Mouse (Mus musculus) kidney, adult 8-10 months (tissue): ENCODE measurements around the gene Rps2.

Experiments
- DNase-seq, 2 experiments: peaks; one replicate each; pipeline ENCODE4 v3.0.0; 2022

Gene Rps2

GRCm38 (mm10) chr17:24734513-24734912 is 16.6 kb downstream of the Rps2 start:
- no peak for DNase-seq

- DNase-seq = no peak
These were observed 17.5 kb downstream of the Rps2 start for GRCm38 (mm10) chr17:24735446-24735845.

DNA sequence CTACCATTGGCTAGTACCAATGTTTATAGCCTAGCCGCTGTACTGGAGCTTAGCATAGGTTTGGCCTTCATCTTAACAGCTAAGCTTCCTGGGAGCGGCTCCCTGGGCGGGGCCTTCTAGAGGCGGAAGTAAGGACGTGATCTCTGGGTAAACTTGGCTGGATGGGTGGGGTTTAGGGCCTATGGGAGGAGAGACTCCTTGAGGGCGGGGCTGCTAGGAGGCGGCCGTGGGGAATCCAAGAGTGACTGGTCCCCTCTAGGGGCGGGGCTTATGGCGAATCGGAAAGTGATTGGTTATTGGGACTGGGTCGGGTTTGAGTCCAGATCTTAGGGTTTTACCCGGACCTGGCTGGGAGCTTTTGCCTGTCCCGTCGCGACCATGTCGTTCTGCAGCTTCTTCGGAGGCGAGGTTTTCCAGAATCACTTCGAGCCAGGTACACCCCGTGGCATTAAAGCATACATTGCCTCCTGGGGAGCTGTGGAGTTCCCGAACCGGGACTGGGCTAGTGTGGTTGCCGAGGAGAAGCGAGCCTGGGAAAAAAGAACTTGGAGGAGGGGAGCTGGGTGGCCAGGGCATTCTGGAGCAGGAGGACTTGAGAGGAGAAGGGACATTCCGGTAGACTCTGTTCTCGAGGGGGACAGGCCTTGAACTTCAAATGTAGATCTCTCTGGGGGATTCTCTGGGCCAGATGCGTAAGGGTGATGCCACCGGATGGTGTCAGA is 18.6 kb downstream of the Rps2 start, which contains the start of gene Msrb1:
Gene Msrb1 (plus strand): TSS at position 313 of the 722 bp plus-strand sequence.
- peak; percentile 99 for DNase-seq

GRCm38 (mm10) chr17:24737135-24737810 is 19.4 kb downstream of the Rps2 start:
- peak; percentile 65 to 72 for DNase-seq

DNA sequence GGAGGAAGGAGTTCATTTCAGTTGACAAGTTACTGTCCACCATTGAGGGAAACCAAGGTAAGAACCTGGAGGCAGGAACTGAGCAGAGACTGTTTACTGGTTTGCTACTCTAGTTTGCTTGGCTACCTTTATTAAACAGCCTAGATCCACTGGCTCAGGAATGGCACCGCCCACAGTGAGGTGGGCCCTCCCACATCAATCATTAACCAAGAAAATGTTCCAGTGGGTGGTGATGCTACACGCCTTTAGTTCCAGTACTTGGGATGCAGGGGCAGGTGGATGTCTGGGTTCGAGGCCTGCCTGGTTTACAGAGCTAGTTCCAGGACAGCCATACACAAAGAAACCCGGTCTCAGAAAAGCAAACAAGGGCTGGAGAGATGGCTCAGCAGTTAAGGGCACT is 20.3 kb downstream of the Rps2 start:
- peak; percentile 82 to 89 for DNase-seq

DNA sequence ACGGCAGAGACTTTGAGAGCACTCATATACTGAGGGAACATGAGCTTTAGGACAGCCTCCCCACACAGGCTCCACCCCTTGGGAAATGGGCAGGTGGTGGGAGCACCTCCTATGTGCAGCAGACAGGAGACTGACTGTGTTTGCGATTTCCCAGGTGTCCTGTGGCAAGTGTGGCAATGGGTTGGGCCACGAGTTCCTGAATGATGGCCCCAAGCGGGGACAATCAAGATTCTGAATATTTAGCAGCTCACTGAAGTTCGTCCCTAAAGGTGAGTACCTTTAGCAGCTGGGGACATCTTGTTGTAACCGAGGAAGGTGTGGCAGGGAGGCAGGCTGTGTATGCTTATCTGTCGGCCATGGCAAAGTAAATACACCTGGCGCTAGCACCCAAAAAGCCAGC is 22.0 kb downstream of the Rps2 start:
- DNase-seq = no peak

- no peak for DNase-seq
These were observed 24.4 kb downstream of the Rps2 start for GRCm38 (mm10) chr17:24742307-24742706.

DNA sequence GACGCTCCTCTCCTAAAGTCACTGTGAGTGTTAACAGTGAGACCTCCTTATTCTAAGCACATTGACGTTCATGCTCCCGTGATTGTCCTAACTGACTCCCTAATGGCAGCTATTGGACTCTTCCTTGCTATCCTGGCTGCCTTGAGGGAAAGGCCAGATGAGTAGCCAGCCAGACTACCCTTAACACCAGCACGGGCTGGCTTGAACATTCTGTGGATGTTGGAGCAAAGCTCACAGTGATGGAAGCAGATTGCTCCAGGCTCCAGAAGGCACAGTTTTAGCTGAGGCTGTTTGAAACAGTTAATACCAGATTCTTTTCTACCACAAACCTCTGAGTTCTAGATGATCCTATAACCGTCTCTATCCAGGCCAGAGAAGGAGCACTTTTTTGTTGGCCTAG is 26.0 kb downstream of the Rps2 start:
- no peak for DNase-seq

GRCm38 (mm10) chr17:24744381-24744780 is 26.5 kb downstream of the Rps2 start:
- DNase-seq = no peak

DNA sequence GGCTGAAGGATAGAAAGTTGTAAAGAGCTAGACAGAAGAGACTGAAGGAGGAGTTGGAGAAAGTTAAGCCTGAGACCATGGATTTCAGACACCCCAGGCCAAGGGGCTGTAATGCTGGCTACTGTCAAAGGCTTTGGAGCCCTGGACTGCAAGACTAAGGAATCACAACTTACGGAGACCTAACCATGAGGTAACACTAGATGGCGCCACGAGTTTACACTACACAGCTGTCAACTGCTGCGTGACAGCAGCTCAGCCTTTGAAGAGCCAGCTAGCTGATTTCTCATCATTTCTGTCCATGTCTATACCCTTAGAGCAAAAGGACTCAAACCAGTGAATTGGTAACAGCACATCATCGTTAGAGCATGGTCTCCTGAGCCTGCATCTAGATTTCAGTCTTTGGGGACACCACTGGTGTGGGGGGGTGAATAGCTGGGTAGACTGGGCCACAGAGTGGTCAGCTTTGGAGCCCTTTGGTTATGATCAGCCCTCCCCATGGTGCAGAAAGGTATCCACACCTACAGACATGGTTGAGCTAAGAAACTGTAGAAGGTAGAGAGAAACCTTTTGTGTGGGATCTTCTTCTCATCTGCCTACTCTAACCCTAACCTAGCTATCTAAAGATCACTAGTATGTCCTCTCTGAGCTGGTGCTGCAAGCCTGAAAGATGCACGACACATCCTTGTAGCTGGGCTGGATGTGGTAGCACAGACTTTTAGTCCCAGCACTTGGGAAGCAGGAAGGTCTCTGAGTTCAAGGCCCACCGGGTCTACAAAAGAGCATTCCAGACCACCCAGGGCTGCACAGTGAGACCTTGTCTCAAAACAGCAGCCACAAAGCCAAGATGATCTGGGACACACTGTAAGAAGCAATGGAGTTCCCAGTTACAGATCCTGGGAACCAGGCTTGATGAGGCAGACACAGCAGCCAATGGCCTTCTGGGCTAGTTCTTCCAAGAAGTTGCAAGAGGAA is 27.9 kb downstream of the Rps2 start:
- peak; percentile 83 to 92 for DNase-seq

DNA sequence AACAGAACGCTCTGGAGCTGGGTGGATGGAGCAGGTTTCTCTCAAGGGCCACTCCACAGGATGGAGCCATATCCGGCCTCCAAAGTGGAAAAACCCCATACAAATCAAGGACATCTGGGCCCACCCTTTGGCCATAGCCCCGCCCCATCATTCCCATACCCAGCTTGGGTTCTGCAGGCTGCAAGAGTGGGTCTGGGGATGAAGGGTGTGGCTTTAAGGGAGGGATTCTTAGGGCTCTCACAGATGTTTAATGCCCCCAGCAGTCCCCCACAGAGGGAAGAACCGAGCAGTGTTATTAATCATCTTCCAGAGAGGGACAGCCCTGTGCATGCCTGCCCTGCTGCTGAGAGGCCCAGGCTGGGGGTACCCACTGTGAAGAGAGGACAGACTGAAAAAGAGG is 29.1 kb downstream of the Rps2 start:
- DNase-seq = no peak

DNA sequence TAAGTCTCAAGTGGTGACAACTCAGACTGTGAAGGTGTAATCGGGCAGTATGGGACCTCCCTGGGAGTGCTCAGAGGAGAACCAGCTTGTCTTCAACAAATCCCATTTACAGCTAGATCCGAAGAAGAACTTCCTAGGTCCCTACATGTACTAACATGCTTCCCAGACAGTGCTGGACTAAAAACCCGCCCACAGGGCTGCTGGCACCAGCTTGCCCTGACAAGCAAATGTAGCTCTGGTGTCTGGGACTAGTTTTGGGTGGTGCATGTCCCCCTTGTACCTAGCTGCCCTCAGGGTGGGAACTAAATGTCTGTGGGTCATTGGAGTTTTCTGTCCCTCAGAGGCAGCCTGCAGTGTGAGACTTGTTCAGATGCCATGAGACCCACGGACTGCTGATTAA is 33.6 kb downstream of the Rps2 start:
- DNase-seq = no peak

DNA sequence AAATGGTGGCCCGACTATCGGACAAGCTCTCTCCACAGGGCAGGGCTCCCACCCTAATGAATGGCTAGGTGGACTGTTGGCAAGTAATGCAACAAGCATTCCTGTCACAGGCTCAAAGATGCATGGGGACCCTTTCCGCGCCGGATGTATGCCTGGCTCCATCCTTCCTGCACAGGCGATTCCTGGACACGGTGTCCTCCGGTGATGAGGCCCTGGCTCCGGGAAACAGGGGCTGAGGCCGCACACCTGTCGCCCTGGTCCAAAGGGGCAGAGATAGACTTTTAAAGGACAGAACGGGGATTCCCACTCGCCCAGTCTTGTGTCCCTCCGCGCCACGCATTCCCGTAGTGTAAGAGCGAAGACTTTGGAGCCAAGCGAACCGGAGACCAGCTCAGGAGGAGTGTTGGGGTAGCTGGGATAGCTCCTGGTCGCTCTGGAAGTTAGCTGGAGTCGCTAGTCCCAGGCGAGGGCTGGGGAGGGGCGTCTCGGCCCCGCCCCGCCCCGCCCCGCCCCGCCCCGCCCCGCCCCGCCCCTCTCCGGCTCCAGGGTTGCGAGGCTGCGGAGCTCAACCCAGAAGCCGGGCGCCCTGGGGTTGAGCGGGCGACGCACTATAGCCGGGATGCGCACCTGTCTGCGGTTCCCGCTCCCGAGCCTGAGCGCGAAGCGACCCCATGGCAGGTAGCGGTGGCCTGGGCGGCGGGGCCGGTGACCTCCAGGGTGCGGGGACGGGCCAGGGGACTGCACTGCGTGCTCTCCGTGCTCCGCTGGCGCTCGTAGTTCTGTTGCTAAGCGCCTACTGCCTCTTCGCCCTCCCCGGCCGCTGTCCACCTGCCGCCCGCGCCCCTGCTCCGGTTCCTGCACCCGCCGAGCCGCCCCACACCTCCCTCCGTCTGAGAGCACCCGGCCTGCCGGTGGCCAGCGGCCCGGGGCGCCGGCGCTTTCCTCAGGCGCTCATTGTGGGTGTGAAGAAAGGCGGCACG is 34.8 kb downstream of the Rps2 start, which contains the start of gene Hs3st6:
Gene Hs3st6 (plus strand): TSS at position 574 of the 980 bp plus-strand sequence.
- peak in 1 of 2 experiments; percentile 33 for DNase-seq

GRCm38 (mm10) chr17:24757394-24757793 is 39.5 kb downstream of the Rps2 start:
- no peak for DNase-seq

DNA sequence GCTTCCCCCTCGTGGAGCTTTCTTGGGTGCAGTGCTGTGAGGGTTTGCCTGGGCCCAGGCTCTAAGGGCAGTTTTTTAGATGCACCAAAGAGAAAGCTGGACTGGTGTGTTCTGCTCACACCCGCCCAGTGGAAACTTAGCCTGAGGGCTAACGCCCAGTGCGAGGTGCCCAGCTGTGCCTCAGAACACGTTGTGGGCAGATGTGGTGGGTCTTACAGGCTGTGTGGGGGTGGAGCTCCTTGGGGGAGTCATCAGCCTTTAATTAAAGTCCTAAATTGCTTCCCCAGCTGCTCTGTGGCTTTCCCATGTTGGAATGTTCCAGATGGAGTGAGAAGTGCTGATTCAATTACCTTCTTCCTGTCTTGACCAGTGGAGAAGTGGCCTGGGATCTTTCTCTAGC is 43.2 kb downstream of the Rps2 start:
- DNase-seq = no peak

- no peak for DNase-seq
These were observed 47.3 kb downstream of the Rps2 start for GRCm38 (mm10) chr17:24765016-24765905.

DNA sequence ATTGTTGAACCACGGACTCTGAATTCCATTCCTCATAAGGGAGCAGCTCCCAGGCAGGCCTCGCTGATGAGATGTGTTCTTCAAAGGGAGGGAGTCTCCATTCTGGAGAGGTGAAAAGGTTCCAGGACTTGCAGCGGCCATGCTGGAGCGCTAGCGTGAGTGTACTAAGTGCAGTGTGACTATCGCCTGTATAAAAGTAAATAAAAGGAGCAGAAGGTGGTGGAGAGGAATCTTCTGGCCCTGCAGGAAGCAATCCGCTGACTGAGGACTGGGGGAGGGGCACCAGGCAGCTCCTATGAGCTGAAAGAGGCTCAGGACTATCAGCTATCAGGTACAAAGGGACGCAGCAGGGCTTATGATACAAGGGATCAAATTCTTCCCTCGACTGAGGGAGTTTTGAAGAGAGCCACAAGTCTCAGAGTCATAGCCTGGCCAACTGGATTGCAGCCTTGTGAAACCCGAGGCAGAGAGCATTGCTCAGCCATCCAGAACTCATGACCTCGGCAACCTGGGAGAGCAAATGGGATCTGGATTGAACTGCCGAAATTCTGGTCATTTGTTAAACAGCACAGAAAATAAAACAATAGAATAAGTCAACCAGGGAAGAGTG is 48.5 kb downstream of the Rps2 start:
- peak; percentile 55 to 62 for DNase-seq

- no peak for DNase-seq
These were observed 51.2 kb downstream of the Rps2 start for GRCm38 (mm10) chr17:24769146-24769545.
